In genomic region chr9:98164489-98164888, GRCm38 (mm10) we compare ENCODE assay signal across 21 mouse cellular contexts.
A peak's percentile ranks its signal among the peaks of the same experiment; 100 is the strongest.
DNase-seq lines count a peak whose midpoint lies in the region; ATAC-seq lines count a peak whose summit lies in the region.
"Had no signal": no experiment of that assay in that cellular context is flagged by ENCODE, and none has a peak within 500 bp of the region (broad histone marks: within the 10 kb centered on the region; RNA-seq: fewer than 3 reads in every experiment).

No protein-coding gene starts in this region.

- no peak overlapping the region for H3K9ac ChIP-seq in midbrain, embryonic 16.5 days (ENCODE audit: low read depth, low read length)
- no peak overlapping the region for H3K9ac ChIP-seq in intestine, embryonic 15.5 days
- H3K9ac ChIP-seq: embryonic facial prominence, embryonic 15.5 days; heart, embryonic 12.5 days; hindbrain, embryonic 12.5 days had no signal

- 13% methylated on average over 5 of the region's 5 CpGs for WGBS in midbrain, embryonic 10.5 days
- WGBS in midbrain, embryonic 16.5 days, result 10% methylated on average over 5 of the region's 5 CpGs
- WGBS in intestine, embryonic 15.5 days, result 23% methylated on average over 5 of the region's 5 CpGs

- peak overlapping the region; percentile 55 for H3K27ac ChIP-seq in midbrain, embryonic 10.5 days (replicated peaks)
- no peak overlapping the region for H3K27ac ChIP-seq in midbrain, embryonic 16.5 days (ENCODE audit: low read length)
- H3K27ac ChIP-seq in intestine, embryonic 15.5 days, result no peak overlapping the region
- H3K27ac ChIP-seq: embryonic facial prominence, embryonic 15.5 days; forebrain, embryonic 10.5 days; gastrocnemius, adult 2 months; hindbrain, embryonic 12.5 days had no signal

- peak; percentile 15 for DNase-seq in midbrain, embryonic 10.5 days (ENCODE audit: low spot score)
- peak; percentile 21 for DNase-seq in R1 (ENCODE audit: low read depth, low spot score)
- DNase-seq in ZHBTc4 (ENCODE audit: low read depth, low spot score), result peak; percentile 26
- no peak for DNase-seq in testis, postnatal 14 days (ENCODE audit: low spot score)
- DNase-seq: adrenal gland, adult 2 months; adrenal gland, postnatal 36 days; cerebellum, adult 2 months; cerebellum, postnatal 10 days; gastrocnemius, adult 2 months; gastrocnemius, postnatal 25 days; kidney, adult 11 months had no signal

- no peaks in the 10 kb centered on the region for H3K36me3 ChIP-seq in midbrain, embryonic 10.5 days
- H3K36me3 ChIP-seq in midbrain, embryonic 16.5 days (ENCODE audit: control insufficient read depth, insufficient read depth, low read length), result no peaks in the 10 kb centered on the region
- H3K36me3 ChIP-seq in intestine, embryonic 15.5 days, result no peaks in the 10 kb centered on the region
- H3K36me3 ChIP-seq: embryonic facial prominence, embryonic 15.5 days; forebrain, embryonic 10.5 days; heart, embryonic 12.5 days; hindbrain, embryonic 12.5 days had no signal

- peaks cover 21% of the 10 kb centered on the region for H3K4me1 ChIP-seq in midbrain, embryonic 10.5 days
- H3K4me1 ChIP-seq in midbrain, embryonic 16.5 days (ENCODE audit: control insufficient read depth, insufficient read depth, low read length), result no peaks in the 10 kb centered on the region
- no peaks in the 10 kb centered on the region for H3K4me1 ChIP-seq in intestine, embryonic 15.5 days (replicated peaks)
- H3K4me1 ChIP-seq: embryonic facial prominence, embryonic 15.5 days had no signal

- no peak overlapping the region for H3K4me3 ChIP-seq in midbrain, embryonic 10.5 days
- no peak overlapping the region for H3K4me3 ChIP-seq in midbrain, embryonic 16.5 days (ENCODE audit: low read depth, low read length)
- H3K4me3 ChIP-seq in intestine, embryonic 15.5 days (replicated peaks), result no peak overlapping the region
- H3K4me3 ChIP-seq: embryonic facial prominence, embryonic 15.5 days; erythroblast, embryonic 14.5 days; forebrain, embryonic 10.5 days; gastrocnemius, adult 2 months; heart, embryonic 12.5 days; hindbrain, embryonic 12.5 days had no signal

- ATAC-seq in midbrain, embryonic 16.5 days, result no peak
- ATAC-seq in intestine, embryonic 15.5 days, result peak; percentile 76
- ATAC-seq in inflammation-experienced regulatory T-cells, adult 6 months, result no peak
- ATAC-seq: forebrain, embryonic 14.5 days; hindbrain, embryonic 16.5 days had no signal

- no peaks in the 10 kb centered on the region for H3K27me3 ChIP-seq in midbrain, embryonic 10.5 days (ENCODE audit: low read depth, poor library complexity, severe bottlenecking)
- no peaks in the 10 kb centered on the region for H3K27me3 ChIP-seq in midbrain, embryonic 16.5 days (ENCODE audit: control insufficient read depth, insufficient read depth, low read depth, low read length)
- no peaks in the 10 kb centered on the region for H3K27me3 ChIP-seq in intestine, embryonic 15.5 days (replicated peaks)
- H3K27me3 ChIP-seq: embryonic facial prominence, embryonic 15.5 days; heart, embryonic 12.5 days; hindbrain, embryonic 12.5 days had no signal

- H3K9me3 ChIP-seq in midbrain, embryonic 10.5 days (replicated peaks), result no peaks in the 10 kb centered on the region
- no peaks in the 10 kb centered on the region for H3K9me3 ChIP-seq in midbrain, embryonic 16.5 days (replicated peaks; ENCODE audit: control insufficient read depth, low read length, poor library complexity, severe bottlenecking)
- H3K9me3 ChIP-seq in intestine, embryonic 15.5 days, result no peaks in the 10 kb centered on the region
- H3K9me3 ChIP-seq: embryonic facial prominence, embryonic 15.5 days; forebrain, embryonic 10.5 days; heart, embryonic 12.5 days; hindbrain, embryonic 12.5 days had no signal

- no peak overlapping the region for H3K4me2 ChIP-seq in midbrain, embryonic 16.5 days (ENCODE audit: low read length)
- H3K4me2 ChIP-seq in intestine, embryonic 15.5 days (replicated peaks), result no peak overlapping the region
- H3K4me2 ChIP-seq: embryonic facial prominence, embryonic 15.5 days; heart, embryonic 12.5 days; hindbrain, embryonic 12.5 days had no signal
